Mouse (Mus musculus) lung, embryonic 14.5 days (tissue): ENCODE measurements around the gene Lrrc74a. TPM values are rescaled to one million over a fixed set of nuclear protein-coding genes. Genes with fewer than 3 reads are reported as not detected.

Experiments used
- ATAC-seq: fragments of 200-750 bp; cut with Nextera tagmentation; 2 replicates; pipeline ENCODE4 v1.8.0; 2017; ENCODE audit warnings: mild to moderate bottlenecking, moderate TSS enrichment, moderate library complexity; ENCODE audit not compliant: insufficient read depth
- DNase-seq: peaks from one replicate; pipeline ENCODE4 v3.0.0-alpha.2; 2015
- H3K27ac ChIP-seq: fragments of 300-500 bp; sonication (generic); 2 replicates; pipeline ENCODE4 v1.5.1; 2014; ENCODE audit warnings: low read depth, mild to moderate bottlenecking, moderate library complexity
- H3K27me3 ChIP-seq: fragments of 300-500 bp; sonication (generic); 2 replicates; pipeline ENCODE4 v1.6.1; 2014; ENCODE audit warnings: low read length, control low read depth; ENCODE audit not compliant: insufficient read depth
- H3K36me3 ChIP-seq: fragments of 300-500 bp; sonication (generic); 2 replicates; pipeline ENCODE4 v1.6.1; 2014; ENCODE audit warnings: control low read depth; ENCODE audit not compliant: insufficient read depth
- H3K4me1 ChIP-seq: fragments of 300-500 bp; sonication (generic); 2 replicates; pipeline ENCODE4 v1.6.1; 2014; ENCODE audit warnings: antibody characterized with exemption, control low read depth; ENCODE audit not compliant: insufficient read depth
- H3K4me2 ChIP-seq: fragments of 300-500 bp; sonication (generic); 2 replicates; pipeline ENCODE4 v1.6.1; 2014; ENCODE audit warnings: mild to moderate bottlenecking
- H3K4me3 ChIP-seq: fragments of 300-500 bp; sonication (generic); 2 replicates; pipeline ENCODE4 v1.5.1; 2014; ENCODE audit warnings: low read depth, low read length
- H3K9ac ChIP-seq: fragments of 300-500 bp; sonication (generic); 2 replicates; pipeline ENCODE4 v1.6.1; 2014
- H3K9me3 ChIP-seq: fragments of 300-500 bp; sonication (generic); 2 replicates; pipeline ENCODE4 v1.6.1; 2016; ENCODE audit warnings: low read depth, low read length, control low read depth
- CTCF ChIP-seq: IDR thresholded peaks from 2 replicates; pipeline ENCODE4 v1.5.1; 2016; ENCODE audit warnings: antibody characterized with exemption, low read depth
- WGBS: fragments of 180-500 bp; shearing (Covaris S2); extraction: QIAGEN DNeasy Blood & Tissue Kit; methylation state at CpG from one replicate; pipeline ENCODE4 v1.1.7; 2014; 5-methylcytosine and 5-hydroxymethylcytosine counted together
- polyA plus RNA-seq: library from polyadenylated mRNA; unstranded; fragments of >200 nt; fragmentation: Nextera tagmentation; extraction: Ambion mirVana; gene quantifications from 2 replicates; pipeline ENCODE4 v1.2.1, GENCODE M21; 2014

Gene Lrrc74a
- polyA plus RNA-seq, 1 experiment from 2014 or later = not detected

DNA sequence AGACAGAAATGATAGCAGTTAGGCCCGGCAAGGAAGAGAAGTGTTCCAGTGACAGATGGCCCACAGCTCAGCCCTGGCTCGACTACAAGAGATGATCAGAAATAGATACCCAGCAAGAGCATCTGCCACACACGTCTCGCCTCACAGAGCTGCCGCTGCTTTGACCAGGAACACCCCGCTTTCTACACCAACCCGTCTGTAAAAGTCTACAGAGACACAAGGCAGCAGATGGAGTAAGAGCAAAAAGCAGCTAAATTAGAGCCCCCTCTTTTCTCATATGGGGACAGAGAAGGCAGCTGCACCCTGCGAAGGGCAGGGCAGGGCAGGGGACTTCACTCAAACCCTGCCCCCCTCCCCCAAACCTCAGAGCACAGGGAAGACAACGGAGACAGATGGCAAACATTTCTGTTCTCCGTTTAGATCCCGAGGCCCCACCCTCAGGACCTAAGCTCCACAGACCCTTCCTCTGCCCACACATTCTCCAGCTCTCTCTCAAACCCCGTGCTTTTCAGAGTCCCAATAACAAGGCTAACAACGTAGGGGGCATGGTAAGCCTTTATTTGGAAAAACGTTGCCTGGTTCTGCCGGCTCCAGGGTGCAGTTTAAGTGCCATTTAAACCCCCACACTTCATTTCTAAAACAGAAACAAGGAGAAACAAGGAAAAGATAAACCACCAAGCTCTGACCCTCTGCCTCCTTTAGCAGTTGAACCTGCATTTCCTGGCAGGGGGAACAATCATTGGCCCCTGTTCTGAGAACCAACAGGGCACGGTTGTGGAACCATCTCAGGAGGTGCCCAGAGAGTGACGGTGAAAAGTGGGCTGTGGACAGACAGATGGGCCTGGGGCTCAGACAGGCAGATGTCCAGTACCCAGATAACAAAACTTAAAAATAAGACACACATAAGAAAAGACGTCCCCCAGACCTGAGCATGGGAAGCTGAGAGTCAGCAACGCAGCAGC is 33.9 kb upstream of the Lrrc74a start:
- H3K36me3 ChIP-seq = peaks cover 9% of the 10 kb centered on the region; the same call in 1 of the 2 replicates

DNA sequence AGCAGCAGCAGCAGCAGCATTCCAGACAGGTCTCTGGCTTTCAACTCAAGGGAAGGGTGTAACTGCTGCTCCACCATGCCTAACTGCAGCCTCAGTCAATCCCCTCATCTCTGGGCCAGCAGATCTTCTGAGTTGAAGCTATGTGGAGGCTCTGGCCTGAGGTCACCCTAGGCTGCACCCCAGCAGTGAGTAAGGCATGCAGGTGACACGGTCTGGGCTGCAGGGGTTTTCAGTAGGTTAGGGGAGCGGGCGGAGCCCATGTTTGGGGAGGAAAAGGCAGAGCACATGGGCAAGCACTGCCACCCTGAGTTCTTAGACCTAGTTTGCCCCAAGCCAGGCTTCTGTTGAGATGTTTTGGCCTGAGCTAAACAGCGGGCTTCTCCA is 33.2 kb upstream of the Lrrc74a start:
- Histone ChIP-seq H3K27me3 (no peaks in the 10 kb centered on the region), H3K4me2 (no peak overlapping the region), H3K4me1 (0 out of 2 replicates have a peak, but pooled peaks cover 7% of the 10 kb centered on the region), H3K9me3 (no peaks in the 10 kb centered on the region), H3K36me3 (peaks cover 7% of the 10 kb centered on the region; the same call in 1 of the 2 replicates), H3K9ac (no peak overlapping the region), H3K27ac (no peak overlapping the region), H3K4me3 (no peak overlapping the region)
- DNase-seq = no peak
- TF ChIP-seq CTCF = no peak
- ATAC-seq = no peak
- WGBS = 70% methylated on average over 4 of the region's 4 CpGs

More for the DNA sequence above, 33.9 kb upstream of the Lrrc74a start:
- DNase-seq (no peak), ATAC-seq (no peak)
- H3K4me1 ChIP-seq = 0 out of 2 replicates have a peak, but pooled peaks cover 7% of the 10 kb centered on the region
- H3K9ac ChIP-seq = no peak overlapping the region; the same call in 1 of the 2 replicates
- TF ChIP-seq CTCF = no peak
- H3K4me3 ChIP-seq = no peak overlapping the region
- H3K27ac ChIP-seq = 0 out of 2 replicates have a peak overlapping the region, but pooled peaks have one; percentile 8
- no peaks in the 10 kb centered on the region for H3K27me3 ChIP-seq
- H3K9me3 ChIP-seq = no peaks in the 10 kb centered on the region
- no peak overlapping the region for H3K4me2 ChIP-seq
- 21% methylated on average over 19 of the region's 19 CpGs for WGBS

DNA sequence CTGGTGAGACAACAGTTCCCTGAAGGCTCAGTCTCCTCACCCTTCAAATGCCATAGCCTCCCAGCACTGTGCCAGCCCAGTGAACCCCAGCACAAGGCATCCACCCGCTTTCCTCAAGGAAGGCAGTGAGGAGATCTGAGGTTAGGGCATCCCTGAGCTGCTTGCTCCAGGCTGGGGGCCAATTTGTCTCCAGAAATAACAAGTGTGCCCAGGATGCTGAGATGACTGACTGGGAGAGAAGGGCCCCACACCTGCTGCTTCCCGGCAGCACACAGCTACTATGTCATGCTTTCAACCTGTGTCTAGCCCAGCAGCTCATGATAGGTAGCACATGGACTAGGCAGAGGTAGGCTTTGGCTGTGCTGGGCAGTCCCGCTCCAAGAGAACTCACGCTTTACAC is 32.7 kb upstream of the Lrrc74a start:
- no peak overlapping the region for H3K4me3 ChIP-seq
- DNase-seq = no peak
- ATAC-seq = no peak
- H3K36me3 ChIP-seq = peaks cover 7% of the 10 kb centered on the region; the same call in 1 of the 2 replicates
- H3K27ac ChIP-seq = no peak overlapping the region
- no peaks in the 10 kb centered on the region for H3K9me3 ChIP-seq
- no peak for TF ChIP-seq CTCF
- no peak overlapping the region for H3K4me2 ChIP-seq
- H3K9ac ChIP-seq = no peak overlapping the region
- no peaks in the 10 kb centered on the region for H3K27me3 ChIP-seq
- H3K4me1 ChIP-seq = 0 out of 2 replicates have a peak, but pooled peaks cover 7% of the 10 kb centered on the region
- 83% methylated on average over 4 of the region's 4 CpGs for WGBS

DNA sequence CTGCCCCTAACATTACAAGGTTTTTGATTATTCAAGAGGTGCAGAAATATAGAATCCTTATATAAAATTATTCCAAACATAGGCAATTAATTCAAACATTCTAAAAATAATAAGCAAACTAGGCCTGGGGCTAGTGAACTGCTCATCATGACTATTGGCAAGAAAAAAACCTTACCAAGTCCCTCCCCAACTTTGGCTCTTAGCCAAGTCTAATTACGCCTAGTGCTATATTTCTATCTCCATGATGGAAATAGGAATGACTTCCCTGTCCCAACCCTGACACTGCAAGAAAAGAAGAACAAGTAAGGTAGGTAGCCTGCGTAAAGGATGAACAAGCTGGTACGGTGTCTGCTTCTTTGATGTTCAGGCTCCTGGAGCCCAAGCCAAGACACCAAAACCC is 31.5 kb upstream of the Lrrc74a start:
- Histone ChIP-seq H3K27me3 (no peaks in the 10 kb centered on the region), H3K27ac (no peak overlapping the region), H3K4me1 (0 out of 2 replicates have a peak, but pooled peaks cover 7% of the 10 kb centered on the region), H3K36me3 (peaks cover 7% of the 10 kb centered on the region; the same call in 1 of the 2 replicates), H3K4me2 (no peak overlapping the region), H3K9me3 (no peaks in the 10 kb centered on the region), H3K9ac (no peak overlapping the region), H3K4me3 (no peak overlapping the region)
- WGBS = 87% methylated on average over 3 of the region's 3 CpGs
- no peak for ATAC-seq
- no peak for DNase-seq
- no peak for TF ChIP-seq CTCF

DNA sequence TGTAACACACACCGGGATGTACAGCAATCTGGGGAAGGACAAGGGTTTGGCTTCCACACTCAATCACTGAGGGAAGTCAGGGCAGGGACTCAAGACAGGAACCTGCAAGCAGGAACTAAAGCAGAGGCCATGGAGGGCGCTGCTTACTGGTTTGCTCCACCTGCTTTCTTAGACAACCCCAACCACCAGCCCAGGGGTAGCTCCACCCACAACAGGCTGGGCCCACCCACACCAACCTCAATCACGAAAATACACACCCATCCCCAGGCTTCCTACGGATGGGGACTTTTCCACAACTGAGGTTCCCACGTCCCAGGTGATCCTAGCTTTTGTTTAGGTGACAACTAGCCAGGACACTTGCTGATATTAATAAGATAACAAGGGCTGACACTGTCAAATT is 28.3 kb upstream of the Lrrc74a start:
- no peaks in the 10 kb centered on the region for H3K9me3 ChIP-seq
- no peaks in the 10 kb centered on the region for H3K4me1 ChIP-seq
- H3K27me3 ChIP-seq = no peaks in the 10 kb centered on the region
- no peak overlapping the region for H3K9ac ChIP-seq
- TF ChIP-seq CTCF = no peak
- no peak overlapping the region for H3K27ac ChIP-seq
- DNase-seq (no peak), ATAC-seq (no peak)
- no peak overlapping the region for H3K4me3 ChIP-seq
- 72% methylated on average over 5 of the region's 5 CpGs for WGBS
- peaks cover 7% of the 10 kb centered on the region; the same call in 1 of the 2 replicates for H3K36me3 ChIP-seq
- H3K4me2 ChIP-seq = no peak overlapping the region

DNA sequence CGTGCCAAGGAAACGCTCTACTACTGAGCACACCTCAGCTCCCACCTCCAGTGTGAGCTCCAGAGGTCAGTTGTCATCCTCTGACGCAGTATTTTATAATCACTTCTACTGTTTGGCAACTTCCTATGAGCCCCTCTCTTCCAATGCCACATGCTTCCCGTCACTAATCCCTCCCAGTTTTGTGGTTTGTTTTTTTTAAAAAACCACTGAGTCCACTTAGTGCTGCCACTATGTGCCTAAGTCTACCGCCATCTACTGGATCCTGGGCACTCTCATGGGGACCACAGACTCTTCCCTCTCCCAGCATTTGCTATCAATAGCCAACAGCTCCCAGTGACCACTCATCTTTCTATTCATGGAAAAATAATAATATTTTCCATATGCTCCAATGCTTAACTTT is 20.1 kb upstream of the Lrrc74a start:
- Histone ChIP-seq H3K9ac (no peak overlapping the region), H3K36me3 (no peaks in the 10 kb centered on the region), H3K4me3 (no peak overlapping the region), H3K9me3 (no peaks in the 10 kb centered on the region), H3K4me1 (no peaks in the 10 kb centered on the region), H3K27ac (no peak overlapping the region), H3K27me3 (no peaks in the 10 kb centered on the region), H3K4me2 (no peak overlapping the region)
- peak; percentile 44 for TF ChIP-seq CTCF
- DNase-seq (peak; percentile 71), ATAC-seq (peak; percentile 52; the same call in 1 of the 2 replicates)
- 52% methylated on average over 5 of the region's 5 CpGs for WGBS

DNA sequence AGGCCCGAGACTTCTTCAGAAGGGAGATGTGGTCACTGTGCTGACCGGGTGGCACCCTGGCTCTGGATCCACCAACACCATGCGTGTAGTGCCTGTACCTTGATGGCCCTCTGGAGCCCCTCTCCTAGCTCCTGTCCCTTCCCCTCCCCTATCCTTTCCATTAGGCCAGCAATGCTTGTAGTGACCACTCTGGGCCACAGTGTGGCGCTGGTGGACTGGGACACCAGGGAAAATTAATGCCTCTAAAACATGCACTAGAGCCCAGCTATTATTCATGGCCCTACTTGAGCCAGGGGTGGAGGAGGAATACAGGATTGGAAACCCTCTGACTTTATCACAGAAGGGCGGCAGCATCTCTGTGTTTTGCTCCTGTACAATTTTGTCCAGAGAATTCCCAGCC is 18.8 kb upstream of the Lrrc74a start:
- no peaks in the 10 kb centered on the region for H3K27me3 ChIP-seq
- H3K9ac ChIP-seq = no peak overlapping the region
- H3K4me2 ChIP-seq = no peak overlapping the region
- ATAC-seq (no peak), DNase-seq (peak; percentile 76)
- H3K9me3 ChIP-seq = no peaks in the 10 kb centered on the region
- no peak overlapping the region for H3K27ac ChIP-seq
- H3K4me1 ChIP-seq = no peaks in the 10 kb centered on the region
- H3K4me3 ChIP-seq = no peak overlapping the region
- WGBS = 60% methylated on average over 5 of the region's 5 CpGs
- H3K36me3 ChIP-seq = no peaks in the 10 kb centered on the region
- TF ChIP-seq CTCF = peak; percentile 84
